Mouse (Mus musculus) kidney, adult 2 months (tissue): ENCODE results near the gene Hacd4.

ENCODE experiments used
- CTCF ChIP-seq: fragments of 200-500 bp; conservative IDR thresholded peaks from 2 replicates; pipeline ENCODE4 v1.5.1; 2011; ENCODE audit warnings: low read depth, mild to moderate bottlenecking, control low read depth, low read length, moderate library complexity, mixed read lengths; ENCODE audit not compliant: insufficient read depth, insufficient read length
- POLR2A ChIP-seq: fragments of 200-500 bp; IDR thresholded peaks from one replicate; pipeline ENCODE4 v1.6.1; 2011; ENCODE audit warnings: low read depth, low read length, control low read depth

DNA sequence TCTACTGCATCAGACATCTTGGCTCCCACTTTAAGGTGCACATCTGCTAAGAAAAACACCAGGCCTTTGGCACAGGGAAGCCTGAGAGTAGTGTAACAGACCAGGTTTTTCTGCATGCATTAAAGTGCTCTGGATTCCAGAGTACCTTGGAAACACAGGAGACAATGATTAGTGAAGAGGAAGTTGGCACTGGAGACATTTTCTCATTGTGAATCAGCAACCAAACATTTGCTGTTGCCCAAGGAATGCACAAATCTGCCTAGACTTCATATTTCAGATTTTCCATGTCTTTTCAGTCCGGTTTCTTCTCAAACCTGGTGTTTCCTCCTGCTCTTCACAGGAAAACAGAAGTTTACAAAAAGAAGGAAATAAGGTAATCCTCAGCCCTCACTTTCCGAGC lies 26.4 kb downstream of the Hacd4 start:
- TF ChIP-seq CTCF (no peak), POLR2A (no peak)
